Mouse (Mus musculus) MEL (cell line): ENCODE results near the gene Syt3. TPM values are rescaled to one million over a fixed set of nuclear protein-coding genes. Genes with fewer than 3 reads are reported as not detected.

ENCODE experiments used
- DNase-seq: peaks from one replicate; pipeline ENCODE4 v3.0.0; 2011; ENCODE audit warnings: low read depth, low spot score
- H3K27ac ChIP-seq: 2 replicates; pipeline ENCODE4 v1.5.1; 2012; ENCODE audit warnings: low read depth, mild to moderate bottlenecking, control low read depth, low read length, moderate library complexity; ENCODE audit not compliant: control insufficient read depth
- H3K27me3 ChIP-seq, 2 experiments: fragments of 150-350 bp in 1 of 2; sonication (generic) in 1 of 2; 2 replicates each; pipeline ENCODE4 v1.6.1; 2012; ENCODE audit warnings: low read length in 2 of 2, mild to moderate bottlenecking in 2 of 2, improper control_type of control experiment in 1 of 2, moderate library complexity in 1 of 2; ENCODE audit not compliant: insufficient read depth in 2 of 2, control insufficient read depth in 1 of 2
- H3K36me3 ChIP-seq, 2 experiments: 2 replicates each; pipeline ENCODE4 v1.6.1; 2012 to 2014; ENCODE audit warnings: low read length in 2 of 2, improper control_type of control experiment in 1 of 2, inconsistent platforms in 1 of 2, mild to moderate bottlenecking in 1 of 2; ENCODE audit not compliant: insufficient read depth in 2 of 2, control insufficient read depth in 1 of 2
- H3K4me1 ChIP-seq, 2 experiments: fragments of 150-350 bp in 1 of 2; sonication (generic) in 1 of 2; 2 replicates each; pipeline ENCODE4 v1.6.1; 2012; ENCODE audit warnings: low read length in 2 of 2, improper control_type of control experiment in 1 of 2, mild to moderate bottlenecking in 1 of 2; ENCODE audit not compliant: insufficient read depth in 2 of 2, control insufficient read depth in 1 of 2
- H3K4me3 ChIP-seq, 2 experiments: fragments of 150-350 bp in 1 of 2; sonication (generic) in 1 of 2; 2 replicates each; pipeline ENCODE4 v1.5.1; 2012; ENCODE audit warnings: low read depth in 2 of 2, low read length in 2 of 2, mild to moderate bottlenecking in 2 of 2, moderate library complexity in 2 of 2, control low read depth in 1 of 2, improper control_type of control experiment in 1 of 2; ENCODE audit not compliant: control insufficient read depth in 1 of 2, insufficient read depth in 1 of 2
- H3K79me2 ChIP-seq: 2 replicates; pipeline ENCODE4 v1.6.1; 2012; ENCODE audit warnings: mild to moderate bottlenecking, low read length, moderate library complexity; ENCODE audit not compliant: control insufficient read depth, poor library complexity, insufficient read depth
- H3K9ac ChIP-seq: 2 replicates; pipeline ENCODE4 v1.6.1; 2012; ENCODE audit warnings: low read depth, mild to moderate bottlenecking, control low read depth, low read length, moderate library complexity; ENCODE audit not compliant: control insufficient read depth, poor library complexity, severe bottlenecking
- H3K9me3 ChIP-seq: fragments of 150-350 bp; sonication (generic); replicated peaks from 2 replicates; pipeline ENCODE4 v1.6.1; 2012; ENCODE audit warnings: mild to moderate bottlenecking, low read length, improper control_type of control experiment, moderate library complexity; ENCODE audit not compliant: insufficient read depth
- BHLHE40 ChIP-seq: IDR thresholded peaks from 2 replicates; pipeline ENCODE4 v1.6.1; 2012; ENCODE audit warnings: low read depth, mild to moderate bottlenecking, inconsistent platforms, low read length, improper control_type of control experiment, borderline replicate concordance
- CHD2 ChIP-seq: IDR thresholded peaks from 2 replicates; pipeline ENCODE4 v1.6.1; 2011; ENCODE audit warnings: low read length, improper control_type of control experiment
- EP300 ChIP-seq, 2 experiments: IDR thresholded peaks; 2 replicates each; pipeline ENCODE4 v1.6.1; 2011; ENCODE audit warnings: improper control_type of control experiment in 2 of 2, low read length in 2 of 2, low read depth in 1 of 2, mild to moderate bottlenecking in 1 of 2
- GABPA ChIP-seq: IDR thresholded peaks from 2 replicates; pipeline ENCODE4 v1.6.1; 2012; ENCODE audit warnings: low read depth, mild to moderate bottlenecking, inconsistent platforms, low read length, improper control_type of control experiment, moderate library complexity
- GATA1 ChIP-seq: IDR thresholded peaks from 2 replicates; pipeline ENCODE4 v1.6.1; 2011; ENCODE audit warnings: low read depth, low read length, improper control_type of control experiment
- HCFC1 ChIP-seq: IDR thresholded peaks from 2 replicates; pipeline ENCODE4 v1.6.1; 2012; ENCODE audit warnings: low read depth, mild to moderate bottlenecking, inconsistent platforms, low read length, improper control_type of control experiment, moderate library complexity
- KAT2A ChIP-seq: conservative IDR thresholded peaks from 2 replicates; pipeline ENCODE4 v1.6.1; 2012; ENCODE audit warnings: low read depth, low read length, improper control_type of control experiment, inconsistent platforms
- MAZ ChIP-seq: IDR thresholded peaks from 2 replicates; pipeline ENCODE4 v1.6.1; 2012; ENCODE audit warnings: low read depth, mild to moderate bottlenecking, inconsistent platforms, low read length, improper control_type of control experiment
- MEF2A ChIP-seq: IDR thresholded peaks from 2 replicates; pipeline ENCODE4 v1.6.1; 2014; ENCODE audit warnings: low read depth, mild to moderate bottlenecking, inconsistent platforms, low read length, improper control_type of control experiment; ENCODE audit not compliant: poor library complexity, insufficient replicate concordance, severe bottlenecking; ENCODE audit errors: extremely low read depth
- MXI1 ChIP-seq: IDR thresholded peaks from 2 replicates; pipeline ENCODE4 v1.6.1; 2011; ENCODE audit warnings: mild to moderate bottlenecking, low read depth, low read length, improper control_type of control experiment
- MYC ChIP-seq: IDR thresholded peaks from 2 replicates; pipeline ENCODE4 v1.6.1; 2011; ENCODE audit warnings: low read depth, mild to moderate bottlenecking, low read length, improper control_type of control experiment, moderate library complexity
- NELFE ChIP-seq: IDR thresholded peaks from 2 replicates; pipeline ENCODE4 v1.6.1; 2011; ENCODE audit warnings: low read depth, low read length, improper control_type of control experiment
- NRF1 ChIP-seq: IDR thresholded peaks from 2 replicates; pipeline ENCODE4 v1.6.1; 2014; ENCODE audit warnings: low read depth, mild to moderate bottlenecking, inconsistent platforms, low read length, improper control_type of control experiment, moderate library complexity; ENCODE audit not compliant: poor library complexity, insufficient read depth, severe bottlenecking
- POLR2AphosphoS2 ChIP-seq: IDR thresholded peaks from 2 replicates; pipeline ENCODE4 v1.6.1; 2011; ENCODE audit warnings: low read length, improper control_type of control experiment
- RCOR1 ChIP-seq: IDR thresholded peaks from 2 replicates; pipeline ENCODE4 v1.6.1; 2012; ENCODE audit warnings: low read depth, mild to moderate bottlenecking, inconsistent platforms, low read length, improper control_type of control experiment
- SIN3A ChIP-seq: IDR thresholded peaks from 2 replicates; pipeline ENCODE4 v1.6.1; 2012; ENCODE audit warnings: low read length, improper control_type of control experiment, inconsistent platforms
- TBP ChIP-seq: IDR thresholded peaks from 2 replicates; pipeline ENCODE4 v1.8.0; 2011; ENCODE audit warnings: low read depth, low read length, improper control_type of control experiment
- TCF12 ChIP-seq: IDR thresholded peaks from 2 replicates; pipeline ENCODE4 v1.6.1; 2014; ENCODE audit warnings: low read depth, mild to moderate bottlenecking, inconsistent platforms, low read length, improper control_type of control experiment, moderate library complexity
- UBTF ChIP-seq: IDR thresholded peaks from 2 replicates; pipeline ENCODE4 v1.6.1; 2012; ENCODE audit warnings: low read depth, mild to moderate bottlenecking, inconsistent platforms, low read length, improper control_type of control experiment, moderate library complexity, borderline replicate concordance; ENCODE audit not compliant: insufficient read depth
- ZKSCAN1 ChIP-seq: IDR thresholded peaks from 2 replicates; pipeline ENCODE4 v1.6.1; 2012; ENCODE audit warnings: low read depth, mild to moderate bottlenecking, inconsistent platforms, low read length, improper control_type of control experiment, moderate library complexity
- ZMIZ1 ChIP-seq: IDR thresholded peaks from 2 replicates; pipeline ENCODE4 v1.6.1; 2012; ENCODE audit warnings: low read depth, mild to moderate bottlenecking, inconsistent platforms, low read length, improper control_type of control experiment, moderate library complexity
- ZNF384 ChIP-seq: IDR thresholded peaks from 2 replicates; pipeline ENCODE4 v1.6.1; 2012; ENCODE audit warnings: low read depth, mild to moderate bottlenecking, inconsistent platforms, low read length, improper control_type of control experiment
- polyA plus RNA-seq, 2 experiments: library from polyadenylated mRNA; stranded (reverse) in 1 of 2; unstranded in 1 of 2; fragments of >175 nt in 1 of 2; fragments of >200 nt in 1 of 2; gene quantifications; 2 replicates each; pipeline versions ENCODE4 v1.2.1 to v1.2.4; 2012; ENCODE audit warnings: low replicate concordance in 2 of 2, low read depth in 1 of 2; ENCODE audit not compliant: insufficient read length in 2 of 2, insufficient read depth in 1 of 2, missing spikeins in 1 of 2
- total RNA-seq: library from RNA; depleted of rRNA; stranded (reverse); fragments of 300-350 nt; gene quantifications from 2 replicates; pipeline ENCODE4 v1.2.3, GENCODE M21; 2012

The Syt3 gene
- total and polyA plus RNA-seq, 3 experiments, result 0.08 to 0.56 TPM; not detected in 1

DNA sequence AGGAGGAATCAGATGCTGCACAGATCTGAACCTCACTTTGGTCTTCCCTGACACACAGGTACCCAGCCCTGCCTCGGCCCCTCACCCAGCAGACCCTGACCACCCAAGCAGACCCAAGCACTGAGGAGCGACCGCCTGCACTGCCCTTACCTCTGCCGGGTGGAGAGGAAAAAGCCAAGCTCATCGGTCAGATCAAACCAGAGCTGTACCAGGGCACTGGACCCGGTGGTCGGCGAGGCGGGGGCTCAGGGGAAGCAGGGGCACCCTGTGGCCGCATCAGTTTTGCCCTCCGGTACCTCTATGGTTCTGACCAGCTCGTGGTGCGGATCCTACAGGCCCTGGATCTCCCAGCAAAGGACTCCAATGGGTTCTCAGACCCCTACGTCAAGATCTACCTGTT lies 8.4 kb downstream of the Syt3 start:
- H3K27me3 ChIP-seq, result no peaks in the 10 kb centered on the region

GRCm38 (mm10) chr7:44393284-44393683 lies 9.4 kb downstream of the Syt3 start:
- H3K79me2 ChIP-seq, result no peaks in the 10 kb centered on the region
- no peaks in the 10 kb centered on the region for H3K4me1 ChIP-seq
- TF ChIP-seq TCF12, result no peak
- TF ChIP-seq GATA1, result no peak
- no peak for TF ChIP-seq ZNF384
- TF ChIP-seq MAZ, result no peak
- TF ChIP-seq MEF2A, result no peak
- no peak for TF ChIP-seq TBP
- TF ChIP-seq SIN3A, result no peak
- no peak for TF ChIP-seq CHD2
- TF ChIP-seq BHLHE40, result no peak
- TF ChIP-seq ZMIZ1, result no peak
- H3K27me3 ChIP-seq, result no peaks in the 10 kb centered on the region
- no peaks in the 10 kb centered on the region for H3K36me3 ChIP-seq
- H3K9me3 ChIP-seq, result no peaks in the 10 kb centered on the region
- no peak for DNase-seq
- no peak overlapping the region for H3K27ac ChIP-seq
- H3K9ac ChIP-seq, result no peak overlapping the region
- no peak overlapping the region for H3K4me3 ChIP-seq

More for the DNA sequence above, 8.4 kb downstream of the Syt3 start:
- Histone ChIP-seq H3K9me3 (no peaks in the 10 kb centered on the region), H3K36me3 (no peaks in the 10 kb centered on the region), H3K27ac (no peak overlapping the region), H3K4me1 (no peaks in the 10 kb centered on the region), H3K79me2 (no peaks in the 10 kb centered on the region), H3K9ac (no peak overlapping the region), H3K4me3 (no peak overlapping the region)
- no peak for DNase-seq
- no peak for TF ChIP-seq RCOR1
- no peak for TF ChIP-seq EP300 (IDR thresholded peaks at IDR 0.05; ENCODE audit: low read depth in 1 of 2, low read length in 2 of 2)
- no peak for TF ChIP-seq NELFE
- no peak for TF ChIP-seq BHLHE40
- TF ChIP-seq TCF12, result no peak
- no peak for TF ChIP-seq ZKSCAN1
- TF ChIP-seq SIN3A, result no peak
- no peak for TF ChIP-seq POLR2AphosphoS2
- no peak for TF ChIP-seq MXI1
- TF ChIP-seq HCFC1, result no peak
- TF ChIP-seq UBTF, result no peak
- no peak for TF ChIP-seq NRF1
- no peak for TF ChIP-seq KAT2A
- TF ChIP-seq MYC, result no peak
- no peak for TF ChIP-seq GABPA
